Mouse (Mus musculus) embryonic fibroblast, embryonic 13.5 days (primary cell): Measurements from ENCODE around the gene Wdr1. TPM values are rescaled to one million over a fixed set of nuclear protein-coding genes. Genes with fewer than 3 reads are reported as not detected.
"Not testable (repeated sequence)": the region's sequence is repeated elsewhere in the genome, so short reads cannot be mapped to it uniquely, and the experiment has no call there.

Source experiments
- H3K27ac ChIP-seq: 2 replicates; pipeline ENCODE4 v1.5.1; 2012; ENCODE audit warnings: low read length, control low read depth, inconsistent platforms; ENCODE audit not compliant: insufficient read depth
- H3K4me1 ChIP-seq: 2 replicates; pipeline ENCODE4 v1.6.1; 2011; ENCODE audit warnings: low read length; ENCODE audit not compliant: control insufficient read depth, insufficient read depth
- H3K4me3 ChIP-seq: 2 replicates; pipeline ENCODE4 v1.5.1; 2011; ENCODE audit warnings: mild to moderate bottlenecking, control low read depth, low read length; ENCODE audit not compliant: insufficient read depth
- CTCF ChIP-seq: IDR thresholded peaks from 2 replicates; pipeline ENCODE4 v1.5.1; 2011; ENCODE audit warnings: mild to moderate bottlenecking, control low read depth, low read length, moderate library complexity, borderline replicate concordance; ENCODE audit not compliant: insufficient read depth
- POLR2A ChIP-seq: IDR thresholded peaks from 2 replicates; pipeline ENCODE4 v1.6.1; 2011; ENCODE audit warnings: low read depth, mild to moderate bottlenecking, control low read depth, low read length, moderate library complexity
- polyA plus RNA-seq: library from polyadenylated mRNA; stranded (reverse); fragments of >200 nt; gene quantifications from 2 replicates; pipeline ENCODE4 v1.2.4, GENCODE M21; 2011; ENCODE audit warnings: low read depth; ENCODE audit not compliant: missing spikeins, insufficient read length

The Wdr1 gene
- 280 and 348 TPM in 2 replicates for polyA plus RNA-seq

GRCm38 (mm10) chr5:38563121-38563520 lies at the start of gene Wdr1:
Wdr1 (minus strand) TSS chr5:38563221.
- TF ChIP-seq CTCF (no peak), POLR2A (no peak; the same call in none of the 2 replicates)
- Histone ChIP-seq H3K4me3 (peak within 1 kb of the TSS; percentile 58), H3K4me1 (peaks cover 11% of the 10 kb centered on the region), H3K27ac (peak within 1 kb of the TSS; percentile 85)

DNA sequence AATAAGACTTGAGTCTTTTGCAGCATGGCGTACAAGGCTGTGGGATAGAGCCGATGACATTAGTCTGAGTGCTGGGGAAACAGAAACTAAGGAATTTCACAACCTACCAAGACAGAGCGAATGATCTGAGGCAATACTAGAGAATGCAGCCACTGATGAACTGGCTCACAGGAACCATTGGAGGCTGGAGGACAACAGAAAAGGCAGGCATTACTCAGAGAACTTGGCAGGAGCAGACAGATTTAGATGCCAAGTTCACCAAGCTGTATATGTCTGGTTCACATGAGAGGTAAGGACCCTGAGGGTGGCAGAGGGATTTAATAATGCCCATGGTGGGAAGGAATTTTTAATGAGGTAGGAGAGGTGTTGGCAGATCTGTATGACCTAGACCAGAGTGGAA lies 48.1 kb upstream of the Wdr1 start:
- no peak overlapping the region for H3K4me3 ChIP-seq
- no peak overlapping the region for H3K27ac ChIP-seq
- no peak for TF ChIP-seq POLR2A
- no peak for TF ChIP-seq CTCF
- no peaks in the 10 kb centered on the region for H3K4me1 ChIP-seq

DNA sequence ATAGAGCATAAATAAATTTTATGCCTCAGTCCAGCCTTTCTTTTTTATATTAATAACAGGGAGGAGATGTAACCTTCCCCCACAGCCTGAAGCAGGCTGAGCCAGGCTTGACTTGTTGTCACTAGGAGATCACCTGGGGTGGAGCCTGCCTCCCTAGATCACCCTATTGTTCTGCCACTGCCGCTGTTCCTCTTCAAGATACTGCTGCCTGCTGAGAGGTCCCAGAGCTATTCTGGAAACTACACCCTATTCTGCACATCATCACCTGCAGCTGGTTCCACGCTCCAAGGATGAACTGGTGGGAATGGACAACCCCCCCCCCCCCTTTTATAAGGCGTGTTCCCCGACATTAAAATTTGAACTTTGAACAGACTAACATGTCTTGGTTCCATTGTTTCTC lies 45.2 kb upstream of the Wdr1 start:
- not testable (repeated sequence) for H3K4me3 ChIP-seq

DNA sequence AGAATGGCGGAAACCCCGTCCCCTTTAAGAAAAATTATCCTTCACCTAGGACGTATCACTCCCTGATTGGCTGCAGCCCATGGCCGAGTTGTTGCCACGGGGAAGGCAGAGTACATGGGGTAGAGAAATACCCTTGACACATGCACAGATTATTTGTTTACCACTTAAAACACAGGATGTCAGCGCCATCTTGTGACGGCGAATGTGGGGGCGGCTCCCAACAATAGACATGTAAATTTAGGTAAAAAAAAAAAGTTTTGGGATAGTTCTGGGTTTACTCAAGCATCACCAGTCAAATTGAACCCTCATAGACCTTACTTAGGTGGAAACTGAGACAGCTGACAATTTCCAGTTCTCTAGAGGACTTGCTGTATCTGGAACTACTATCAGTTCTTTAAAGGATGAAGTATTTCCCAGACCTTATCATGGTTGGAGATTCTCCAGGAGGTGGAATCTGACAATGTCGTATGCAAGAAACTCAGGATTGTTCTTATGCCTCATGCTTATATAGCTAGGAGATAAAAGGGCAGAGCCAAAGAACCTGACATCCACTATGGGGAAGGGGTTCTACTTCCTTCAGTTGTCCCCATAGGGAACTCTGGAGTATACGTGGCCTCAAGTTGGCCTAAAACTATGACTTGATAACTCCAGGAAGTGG lies 35.8 kb upstream of the Wdr1 start:
- H3K4me3 ChIP-seq, result peak overlapping the region; percentile 35
- no peaks in the 10 kb centered on the region for H3K4me1 ChIP-seq
- TF ChIP-seq POLR2A (no peak), CTCF (no peak)
- H3K27ac ChIP-seq, result no peak overlapping the region

More for the DNA sequence above, 45.2 kb upstream of the Wdr1 start:
- H3K4me1 ChIP-seq, H3K27ac ChIP-seq: not testable (repeated sequence)

GRCm38 (mm10) chr5:38588924-38589323 lies 25.9 kb upstream of the Wdr1 start:
- H3K4me3 ChIP-seq, result no peak overlapping the region
- no peaks in the 10 kb centered on the region for H3K4me1 ChIP-seq
- H3K27ac ChIP-seq, result no peak overlapping the region
- no peak for TF ChIP-seq CTCF
- TF ChIP-seq POLR2A, result no peak

- no peaks in the 10 kb centered on the region for H3K4me1 ChIP-seq
- TF ChIP-seq POLR2A, result no peak
- no peak for TF ChIP-seq CTCF
- no peak overlapping the region for H3K27ac ChIP-seq
- no peak overlapping the region for H3K4me3 ChIP-seq
These were observed 22.4 kb upstream of the Wdr1 start for GRCm38 (mm10) chr5:38585450-38585849.

DNA sequence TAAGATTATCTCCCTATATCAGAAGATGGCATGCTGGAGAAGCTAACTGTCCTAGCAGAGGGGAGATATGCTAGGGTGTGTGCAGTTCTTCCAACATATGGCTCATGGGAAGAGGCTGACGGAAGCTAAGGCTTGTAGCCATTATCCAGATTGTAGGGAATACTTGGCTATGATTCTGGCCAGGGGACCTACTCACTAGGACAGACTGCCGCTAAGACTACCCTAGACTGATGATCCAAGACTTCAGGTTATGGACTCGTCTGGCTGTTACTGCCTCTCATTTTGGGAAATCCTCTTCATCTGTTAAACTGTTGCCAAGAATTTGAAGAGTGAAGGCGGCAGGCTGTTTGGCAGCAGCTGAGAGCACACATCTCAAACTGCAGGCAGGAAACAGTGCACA lies 20.0 kb upstream of the Wdr1 start:
- Histone ChIP-seq H3K4me3 (no peak overlapping the region), H3K4me1 (no peaks in the 10 kb centered on the region), H3K27ac (no peak overlapping the region)
- TF ChIP-seq CTCF (no peak), POLR2A (no peak)

DNA sequence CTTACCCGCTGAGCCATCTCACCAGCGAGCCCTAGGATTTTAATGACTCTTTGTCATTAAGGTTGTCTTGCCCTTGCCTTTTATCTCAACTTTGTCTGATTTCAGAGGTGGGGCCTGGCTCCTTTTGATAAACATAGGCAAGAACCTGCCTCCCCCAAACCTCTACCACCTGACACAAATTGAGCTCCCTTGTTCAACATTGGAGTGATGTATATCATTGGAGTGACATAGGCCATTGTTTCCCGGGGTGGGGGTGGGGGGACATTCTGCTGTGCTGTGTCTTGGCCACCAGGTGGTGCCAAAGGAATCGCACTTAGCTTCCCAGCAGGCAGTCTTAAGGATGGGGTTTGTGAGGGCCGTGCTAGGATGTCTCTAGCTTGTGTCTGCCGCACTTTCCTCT lies 17.7 kb upstream of the Wdr1 start:
- Histone ChIP-seq H3K4me3 (no peak overlapping the region), H3K27ac (no peak overlapping the region), H3K4me1 (no peaks in the 10 kb centered on the region)
- no peak for TF ChIP-seq POLR2A
- peak; percentile 83; the same call in 1 of the 2 replicates for TF ChIP-seq CTCF

GRCm38 (mm10) chr5:38570876-38571275 lies 7.9 kb upstream of the Wdr1 start:
- TF ChIP-seq POLR2A (no peak), CTCF (no peak)
- Histone ChIP-seq H3K27ac (no peak overlapping the region), H3K4me3 (no peak overlapping the region), H3K4me1 (no peaks in the 10 kb centered on the region)

- H3K4me1 ChIP-seq, result no peaks in the 10 kb centered on the region
- TF ChIP-seq POLR2A, result no peak
- no peak for TF ChIP-seq CTCF
- no peak overlapping the region for H3K4me3 ChIP-seq
- H3K27ac ChIP-seq, result no peak overlapping the region
These were observed 5.6 kb upstream of the Wdr1 start for GRCm38 (mm10) chr5:38568652-38569051.
